Comparison of ENCODE assay signal across 11 mouse cellular contexts in genomic region chr14:76243581-76244337, GRCm38 (mm10).
A peak's percentile ranks its signal among the peaks of the same experiment; 100 is the strongest.
DNase-seq lines count a peak whose midpoint lies in the region; ATAC-seq and TF ChIP-seq lines count a peak whose summit lies in the region.
"Had no signal": no experiment of that assay in that cellular context is flagged by ENCODE, and none has a peak within 500 bp of the region (broad histone marks: within the 10 kb centered on the region; RNA-seq: fewer than 3 reads in every experiment).

No protein-coding gene starts in this region.

- intact Hi-C loops in left cerebral cortex, postnatal 10 days (cut with DNase I): no loop called here

- no peaks in the 10 kb centered on the region for H3K36me3 ChIP-seq in intestine, embryonic 14.5 days (ENCODE audit: control insufficient read depth, insufficient read depth, low read length)
- no peaks in the 10 kb centered on the region for H3K36me3 ChIP-seq in intestine, postnatal 0 days (ENCODE audit: control insufficient read depth, insufficient read depth)
- H3K36me3 ChIP-seq in embryonic facial prominence, embryonic 10.5 days (replicated peaks): no peaks in the 10 kb centered on the region
- H3K36me3 ChIP-seq in hindbrain, embryonic 16.5 days (ENCODE audit: control insufficient read depth, insufficient read depth, low read length): no peaks in the 10 kb centered on the region
- no peaks in the 10 kb centered on the region for H3K36me3 ChIP-seq in midbrain, embryonic 15.5 days (replicated peaks)

- peak overlapping the region; percentile 8; the same call in 1 of the 2 replicates for H3K27ac ChIP-seq in intestine, embryonic 14.5 days (ENCODE audit: low read depth)
- H3K27ac ChIP-seq in intestine, postnatal 0 days (ENCODE audit: low read depth, low read length): no peak overlapping the region
- peak overlapping the region; percentile 80 for H3K27ac ChIP-seq in embryonic facial prominence, embryonic 10.5 days (replicated peaks)
- H3K27ac ChIP-seq in hindbrain, embryonic 16.5 days (ENCODE audit: low read depth, low read length): no peak overlapping the region
- peak overlapping the region; percentile 56 for H3K27ac ChIP-seq in midbrain, embryonic 15.5 days

- H3K9me3 ChIP-seq in intestine, embryonic 14.5 days (ENCODE audit: control insufficient read depth, low read length): no peaks in the 10 kb centered on the region
- H3K9me3 ChIP-seq in intestine, postnatal 0 days (ENCODE audit: control insufficient read depth): no peaks in the 10 kb centered on the region
- 0 out of 2 replicates have a peak, but pooled peaks cover 3% of the 10 kb centered on the region for H3K9me3 ChIP-seq in embryonic facial prominence, embryonic 10.5 days
- H3K9me3 ChIP-seq in hindbrain, embryonic 16.5 days (ENCODE audit: control insufficient read depth, low read length): no peaks in the 10 kb centered on the region
- H3K9me3 ChIP-seq in midbrain, embryonic 15.5 days: no peaks in the 10 kb centered on the region

- H3K4me2 ChIP-seq in intestine, embryonic 14.5 days (ENCODE audit: low read length): 0 out of 2 replicates have a peak overlapping the region, but pooled peaks have one; percentile 5
- no peak overlapping the region for H3K4me2 ChIP-seq in intestine, postnatal 0 days (replicated peaks; ENCODE audit: low read depth)
- H3K4me2 ChIP-seq in hindbrain, embryonic 16.5 days (ENCODE audit: low read length): 0 out of 2 replicates have a peak overlapping the region, but pooled peaks have one; percentile 9
- peak overlapping the region; percentile 22; the same call in 1 of the 2 replicates for H3K4me2 ChIP-seq in midbrain, embryonic 15.5 days

- 52% methylated on average over 14 of the region's 14 CpGs for WGBS in intestine, embryonic 14.5 days
- 65% methylated on average over 14 of the region's 14 CpGs for WGBS in intestine, postnatal 0 days
- WGBS in embryonic facial prominence, embryonic 10.5 days: 60% methylated on average over 14 of the region's 14 CpGs
- WGBS in hindbrain, embryonic 16.5 days: 41% methylated on average over 14 of the region's 14 CpGs
- 58% methylated on average over 14 of the region's 14 CpGs for WGBS in midbrain, embryonic 15.5 days

- H3K4me1 ChIP-seq in intestine, embryonic 14.5 days (replicated peaks; ENCODE audit: control insufficient read depth, insufficient read depth, low read length): peaks cover 10% of the 10 kb centered on the region; the same call in 1 of the 2 replicates
- no peaks in the 10 kb centered on the region for H3K4me1 ChIP-seq in intestine, postnatal 0 days (replicated peaks; ENCODE audit: control insufficient read depth, insufficient read depth, low read length)
- H3K4me1 ChIP-seq in embryonic facial prominence, embryonic 10.5 days: peaks cover 23% of the 10 kb centered on the region
- H3K4me1 ChIP-seq in hindbrain, embryonic 16.5 days (ENCODE audit: control insufficient read depth, insufficient read depth, low read depth, low read length): peaks cover 12% of the 10 kb centered on the region
- H3K4me1 ChIP-seq in midbrain, embryonic 15.5 days: peaks cover 16% of the 10 kb centered on the region

- ATAC-seq in intestine, embryonic 14.5 days (replicated peaks; ENCODE audit: low FRiP score, low TSS enrichment, low read depth): peak; percentile 55; the same call in 1 of the 2 replicates
- ATAC-seq in intestine, postnatal 0 days: no peak
- ATAC-seq in hindbrain, embryonic 16.5 days: peak; percentile 51; the same call in 1 of the 2 replicates
- peak; percentile 55 for ATAC-seq in midbrain, embryonic 15.5 days (replicated peaks)
- ATAC-seq: inflammation-experienced regulatory T-cells, adult 6 months had no signal

- no peak overlapping the region for H3K9ac ChIP-seq in intestine, embryonic 14.5 days (ENCODE audit: low read length)
- no peak overlapping the region for H3K9ac ChIP-seq in intestine, postnatal 0 days (ENCODE audit: low read depth, low read length)
- H3K9ac ChIP-seq in hindbrain, embryonic 16.5 days (ENCODE audit: low read depth, low read length): no peak overlapping the region
- H3K9ac ChIP-seq in midbrain, embryonic 15.5 days: no peak overlapping the region

- no peak for TF ChIP-seq CTCF in intestine, postnatal 0 days (IDR thresholded peaks at IDR 0.05; ENCODE audit: low read depth)

- no peaks in the 10 kb centered on the region for H3K27me3 ChIP-seq in intestine, embryonic 14.5 days (replicated peaks; ENCODE audit: control insufficient read depth, insufficient read depth, low read length)
- H3K27me3 ChIP-seq in intestine, postnatal 0 days (replicated peaks; ENCODE audit: control insufficient read depth, insufficient read depth, low read length): no peaks in the 10 kb centered on the region
- H3K27me3 ChIP-seq in embryonic facial prominence, embryonic 10.5 days (replicated peaks; ENCODE audit: low read depth, poor library complexity, severe bottlenecking): no peaks in the 10 kb centered on the region
- no peaks in the 10 kb centered on the region for H3K27me3 ChIP-seq in hindbrain, embryonic 16.5 days (replicated peaks; ENCODE audit: control insufficient read depth, insufficient read depth, low read length)
- no peaks in the 10 kb centered on the region for H3K27me3 ChIP-seq in midbrain, embryonic 15.5 days (replicated peaks)

- no peak overlapping the region for H3K4me3 ChIP-seq in intestine, embryonic 14.5 days (ENCODE audit: low read depth, low read length)
- no peak overlapping the region for H3K4me3 ChIP-seq in intestine, postnatal 0 days (ENCODE audit: low read depth, low read length)
- peak overlapping the region; percentile 21; the same call in 1 of the 2 replicates for H3K4me3 ChIP-seq in embryonic facial prominence, embryonic 10.5 days
- H3K4me3 ChIP-seq in hindbrain, embryonic 16.5 days (ENCODE audit: low read length): no peak overlapping the region
- no peak overlapping the region for H3K4me3 ChIP-seq in midbrain, embryonic 15.5 days

- DNase-seq in intestine, embryonic 14.5 days (ENCODE audit: low spot score): peak; percentile 62
- DNase-seq in embryonic facial prominence, embryonic 10.5 days (ENCODE audit: low spot score): peak; percentile 47
- DNase-seq in thymus, postnatal 14 days: no peak
- no peak for DNase-seq in natural killer cell, adult 2 months (ENCODE audit: low spot score in 2 of 2)
- DNase-seq in left cerebral cortex, postnatal 10 days (ENCODE audit: extremely low spot score in 1 of 2, low spot score in 2 of 2): no peak
- DNase-seq: adrenal gland, postnatal 25 days; lung, adult 18-20 months had no signal

Comparison
In these comparisons a context has a peak if more than half of its experiments do, and no peak if none do; other contexts are left out.
1. H3K27ac ChIP-seq: peak in intestine, embryonic 14.5 days (single experiment), embryonic facial prominence, embryonic 10.5 days (single experiment) and midbrain, embryonic 15.5 days (single experiment); none in intestine, postnatal 0 days (single experiment) and hindbrain, embryonic 16.5 days (single experiment).
2. DNase-seq: peak in intestine, embryonic 14.5 days (single experiment) and embryonic facial prominence, embryonic 10.5 days (single experiment); none in thymus, postnatal 14 days (single experiment), natural killer cell, adult 2 months (0 of 2) and left cerebral cortex, postnatal 10 days (0 of 2).